In the genomic region with DNA sequence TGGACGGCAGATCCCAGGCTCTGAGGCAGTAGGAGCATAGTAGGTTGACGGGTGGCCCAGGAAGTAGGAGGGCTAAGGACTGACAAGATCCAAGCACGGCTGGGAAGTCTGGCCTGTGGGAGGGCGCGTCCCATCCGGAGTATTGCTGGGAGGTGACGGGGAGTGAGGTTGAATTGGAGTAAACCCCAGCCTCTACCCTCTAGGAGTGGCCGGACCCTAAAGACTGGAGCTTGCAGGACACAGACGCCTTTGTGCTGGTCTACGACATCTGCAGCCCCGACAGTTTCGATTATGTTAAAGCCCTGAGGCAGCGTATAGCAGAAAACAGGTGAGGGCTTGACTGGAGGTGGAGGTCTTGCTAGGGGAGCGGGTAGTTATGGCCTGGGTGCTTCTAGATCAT, we compare ENCODE assay signal across 10 mouse cellular contexts. TPM values are rescaled to one million over a fixed set of nuclear protein-coding genes. Genes with fewer than 3 reads are reported as not detected.
A peak's percentile ranks its signal among the peaks of the same experiment; 100 is the strongest.
DNase-seq lines count a peak whose midpoint lies in the region; ATAC-seq and TF ChIP-seq lines count a peak whose summit lies in the region.
"Had no signal": no experiment of that assay in that cellular context is flagged by ENCODE, and none has a peak within 500 bp of the region (broad histone marks: within the 10 kb centered on the region; RNA-seq: fewer than 3 reads in every experiment).

No protein-coding gene starts in this region.

- no peak for DNase-seq in heart, postnatal 4 days
- DNase-seq in liver, postnatal 0 days, result no peak
- DNase-seq in liver, embryonic 11.5 days (ENCODE audit: low spot score), result no peak
- no peak for DNase-seq in cerebellum, postnatal 14 days

- H3K9me3 ChIP-seq in heart, embryonic 12.5 days (replicated peaks), result no peaks in the 10 kb centered on the region
- H3K9me3 ChIP-seq in liver, postnatal 0 days (ENCODE audit: low read length), result no peaks in the 10 kb centered on the region
- H3K9me3 ChIP-seq in liver, embryonic 11.5 days (ENCODE audit: control insufficient read depth, low read length), result no peaks in the 10 kb centered on the region
- no peaks in the 10 kb centered on the region for H3K9me3 ChIP-seq in limb, embryonic 12.5 days

- TF ChIP-seq POLR2A in cortical plate, adult 2 months (IDR thresholded peaks at IDR 0.05; ENCODE audit: extremely low read depth, insufficient read depth, low read length), result 0 out of 2 replicates have a peak, but pooled peaks have one; percentile 9

- H3K4me1 ChIP-seq in heart, embryonic 12.5 days (replicated peaks), result peaks cover 63% of the 10 kb centered on the region
- peaks cover 45% of the 10 kb centered on the region for H3K4me1 ChIP-seq in liver, postnatal 0 days (ENCODE audit: insufficient read depth)
- H3K4me1 ChIP-seq in liver, embryonic 11.5 days (replicated peaks; ENCODE audit: control insufficient read depth, insufficient read depth, low read length), result peaks cover 36% of the 10 kb centered on the region
- no peaks in the 10 kb centered on the region; the same call in 1 of the 2 replicates for H3K4me1 ChIP-seq in cortical plate, adult 2 months (ENCODE audit: control insufficient read depth, insufficient read depth, low read length)
- H3K4me1 ChIP-seq in limb, embryonic 12.5 days (replicated peaks), result peaks cover 76% of the 10 kb centered on the region

- no peak overlapping the region for H3K27ac ChIP-seq in heart, embryonic 12.5 days (ENCODE audit: poor library complexity, severe bottlenecking)
- H3K27ac ChIP-seq in liver, postnatal 0 days (ENCODE audit: low read depth), result no peak overlapping the region
- H3K27ac ChIP-seq in liver, embryonic 11.5 days (ENCODE audit: low read depth, low read length), result no peak overlapping the region
- H3K27ac ChIP-seq in cortical plate, adult 2 months (ENCODE audit: insufficient read depth, low read length), result no peak overlapping the region
- no peak overlapping the region for H3K27ac ChIP-seq in limb, embryonic 12.5 days

- H3K27me3 ChIP-seq in heart, embryonic 12.5 days (replicated peaks), result peaks cover 91% of the 10 kb centered on the region
- H3K27me3 ChIP-seq in liver, postnatal 0 days (ENCODE audit: insufficient read depth, low read length), result peaks cover 86% of the 10 kb centered on the region
- H3K27me3 ChIP-seq in liver, embryonic 11.5 days (replicated peaks; ENCODE audit: control insufficient read depth, insufficient read depth, low read length), result peaks cover 88% of the 10 kb centered on the region
- H3K27me3 ChIP-seq in limb, embryonic 12.5 days, result peaks cover 98% of the 10 kb centered on the region

- H3K4me3 ChIP-seq in heart, embryonic 12.5 days, result peak overlapping the region; percentile 8
- H3K4me3 ChIP-seq in liver, postnatal 0 days (ENCODE audit: low read depth, low read length), result 0 out of 2 replicates have a peak overlapping the region, but pooled peaks have one; percentile 13
- no peak overlapping the region for H3K4me3 ChIP-seq in liver, embryonic 11.5 days (ENCODE audit: low read depth, low read length)
- H3K4me3 ChIP-seq in cortical plate, adult 2 months (ENCODE audit: insufficient read depth, low read length), result peak overlapping the region; percentile 77
- peak overlapping the region; percentile 51 for H3K4me3 ChIP-seq in limb, embryonic 12.5 days (replicated peaks)

- no peak for TF ChIP-seq CTCF in liver, postnatal 0 days (IDR thresholded peaks at IDR 0.05; ENCODE audit: low read depth)
- TF ChIP-seq CTCF in cortical plate, adult 2 months (IDR thresholded peaks at IDR 0.05; ENCODE audit: extremely low read depth, insufficient read depth, low read length), result no peak

- H3K4me2 ChIP-seq in heart, embryonic 12.5 days, result no peak overlapping the region
- H3K4me2 ChIP-seq in liver, postnatal 0 days (ENCODE audit: low read depth, low read length), result no peak overlapping the region
- no peak overlapping the region for H3K4me2 ChIP-seq in liver, embryonic 11.5 days
- peak overlapping the region; percentile 91 for H3K4me2 ChIP-seq in limb, embryonic 12.5 days

- no peak overlapping the region for H3K9ac ChIP-seq in heart, embryonic 12.5 days
- no peak overlapping the region for H3K9ac ChIP-seq in liver, postnatal 0 days (replicated peaks)
- no peak overlapping the region for H3K9ac ChIP-seq in liver, embryonic 11.5 days (ENCODE audit: low read depth, low read length)
- H3K9ac ChIP-seq in limb, embryonic 12.5 days (replicated peaks), result 0 out of 2 replicates have a peak overlapping the region, but pooled peaks have one; percentile 12

- H3K36me3 ChIP-seq in heart, embryonic 12.5 days, result 0 out of 2 replicates have a peak, but pooled peaks cover 8% of the 10 kb centered on the region
- H3K36me3 ChIP-seq in liver, postnatal 0 days (replicated peaks; ENCODE audit: insufficient read depth, low read length), result no peaks in the 10 kb centered on the region
- H3K36me3 ChIP-seq in liver, embryonic 11.5 days (ENCODE audit: control insufficient read depth, insufficient read depth, low read length), result no peaks in the 10 kb centered on the region
- peaks cover 5% of the 10 kb centered on the region; the same call in 1 of the 2 replicates for H3K36me3 ChIP-seq in limb, embryonic 12.5 days

- TF ChIP-seq EP300 in liver, postnatal 0 days (IDR thresholded peaks at IDR 0.05; ENCODE audit: low read depth), result no peak

- 29% methylated on average over 14 of the region's 14 CpGs for WGBS in heart, embryonic 12.5 days
- 30% methylated on average over 14 of the region's 14 CpGs for WGBS in liver, postnatal 0 days (ENCODE audit: insufficient replicate concordance)
- 30% methylated on average over 14 of the region's 14 CpGs for whole genome bisulfite sequencing in liver, embryonic 11.5 days
- 14% methylated on average over 14 of the region's 14 CpGs for WGBS in limb, embryonic 12.5 days

- ATAC-seq in heart, embryonic 12.5 days (ENCODE audit: insufficient number of reproducible peaks, low FRiP score), result no peak
- ATAC-seq in liver, postnatal 0 days, result no peak
- no peak for ATAC-seq in liver, embryonic 11.5 days (replicated peaks; ENCODE audit: low FRiP score)
- no peak for ATAC-seq in limb, embryonic 12.5 days (ENCODE audit: insufficient number of reproducible peaks, insufficient read depth, low FRiP score, low TSS enrichment, low read depth)
- ATAC-seq in granulocyte monocyte progenitor cell, adult 5-6 weeks (replicated peaks; ENCODE audit: poor library complexity, severe bottlenecking), result no peak

RNA-seq across cellular contexts. Expression of a gene that starts 1.3 kb away (rescaled TPM):
- polyA plus RNA-seq in heart, embryonic 12.5 days (2016; fragmentation: Nextera tagmentation; extraction: Ambion mirVana), result 0.70 and 1.0 TPM in 2 replicates
- 1 to 10 TPM in 1 of 2 experiments, under 1 TPM in 1; 0.41 to 1.0 TPM for total RNA-seq in heart, postnatal 4 days (2021)
- 0.58 and 0.66 TPM in 2 replicates for polyA plus RNA-seq in liver, postnatal 0 days (2015; fragmentation: Nextera tagmentation; extraction: Ambion mirVana)
- polyA plus RNA-seq in liver, embryonic 11.5 days (2014; fragmentation: Nextera tagmentation; extraction: Ambion mirVana), result 0.75 and 1.3 TPM in 2 replicates
- polyA plus RNA-seq in cortical plate, adult 2 months (2012; rRNA removed), result 83.2 and 86.6 TPM in 2 replicates
- 2.8 and 3.2 TPM in 2 replicates for polyA plus RNA-seq in limb, embryonic 12.5 days (2016; fragmentation: Nextera tagmentation; extraction: Ambion mirVana)
- not detected in 2 replicates for total RNA-seq in granulocyte monocyte progenitor cell, adult 5-6 weeks (2014; fragmentation: Nextera tagmentation)
- not detected in 2 replicates for total RNA-seq in granulocyte monocyte progenitor cell, adult 5-6 weeks (2017)
- total RNA-seq: common myeloid progenitor, adult 5-6 weeks had no signal
- polyA plus RNA-seq: CD4-positive, CD25-positive, alpha-beta regulatory T cell, adult 4 months had no signal

RNA-seq across cellular contexts. Expression of a gene that starts 5.9 kb away (rescaled TPM):
- 31.6 and 35.8 TPM in 2 replicates for polyA plus RNA-seq in heart, embryonic 12.5 days (2016; fragmentation: Nextera tagmentation; extraction: Ambion mirVana)
- 10 to 100 TPM; 20.3 to 22.1 TPM for total RNA-seq in heart, postnatal 4 days (2021)
- polyA plus RNA-seq in liver, postnatal 0 days (2015; fragmentation: Nextera tagmentation; extraction: Ambion mirVana), result 14.9 TPM in 2 replicates
- 41.9 and 46.5 TPM in 2 replicates for polyA plus RNA-seq in liver, embryonic 11.5 days (2014; fragmentation: Nextera tagmentation; extraction: Ambion mirVana)
- 91.6 and 98.8 TPM in 2 replicates for polyA plus RNA-seq in cortical plate, adult 2 months (2012; rRNA removed)
- polyA plus RNA-seq in limb, embryonic 12.5 days (2016; fragmentation: Nextera tagmentation; extraction: Ambion mirVana), result 40.5 and 44.9 TPM in 2 replicates
- total RNA-seq in granulocyte monocyte progenitor cell, adult 5-6 weeks (2014; fragmentation: Nextera tagmentation), result 1.0 TPM in 1 of 2 replicates, not detected in the other
- 1.2 and 1.3 TPM in 2 replicates for total RNA-seq in granulocyte monocyte progenitor cell, adult 5-6 weeks (2017)
- total RNA-seq: common myeloid progenitor, adult 5-6 weeks had no signal

RNA-seq across cellular contexts. Expression of a gene that starts 39.5 kb away (rescaled TPM):
- polyA plus RNA-seq in heart, embryonic 12.5 days (2016; fragmentation: Nextera tagmentation; extraction: Ambion mirVana), result 26.5 and 28.4 TPM in 2 replicates
- total RNA-seq in heart, postnatal 4 days (2021), result 10 to 100 TPM; 19.4 to 20.6 TPM
- polyA plus RNA-seq in liver, postnatal 0 days (2015; fragmentation: Nextera tagmentation; extraction: Ambion mirVana), result 14.4 and 14.9 TPM in 2 replicates
- 27.0 and 29.1 TPM in 2 replicates for polyA plus RNA-seq in liver, embryonic 11.5 days (2014; fragmentation: Nextera tagmentation; extraction: Ambion mirVana)
- polyA plus RNA-seq in cortical plate, adult 2 months (2012; rRNA removed), result 32.3 and 34.4 TPM in 2 replicates
- 23.2 and 24.8 TPM in 2 replicates for polyA plus RNA-seq in limb, embryonic 12.5 days (2016; fragmentation: Nextera tagmentation; extraction: Ambion mirVana)
- total RNA-seq in granulocyte monocyte progenitor cell, adult 5-6 weeks (2014; fragmentation: Nextera tagmentation), result 20.0 and 25.8 TPM in 2 replicates
- 15.7 and 42.7 TPM in 2 replicates for total RNA-seq in granulocyte monocyte progenitor cell, adult 5-6 weeks (2017)

RNA-seq across cellular contexts. Expression of a gene that starts 39.8 kb away (rescaled TPM):
- polyA plus RNA-seq in heart, embryonic 12.5 days (2016; fragmentation: Nextera tagmentation; extraction: Ambion mirVana), result 475 and 499 TPM in 2 replicates
- 100 to 1,000 TPM; 247 to 254 TPM for total RNA-seq in heart, postnatal 4 days (2021)
- polyA plus RNA-seq in liver, postnatal 0 days (2015; fragmentation: Nextera tagmentation; extraction: Ambion mirVana), result 146 and 157 TPM in 2 replicates
- polyA plus RNA-seq in liver, embryonic 11.5 days (2014; fragmentation: Nextera tagmentation; extraction: Ambion mirVana), result 363 and 367 TPM in 2 replicates
- polyA plus RNA-seq in cortical plate, adult 2 months (2012; rRNA removed), result 345 and 350 TPM in 2 replicates
- polyA plus RNA-seq in limb, embryonic 12.5 days (2016; fragmentation: Nextera tagmentation; extraction: Ambion mirVana), result 1,006 and 1,007 TPM in 2 replicates
- 342 and 407 TPM in 2 replicates for total RNA-seq in granulocyte monocyte progenitor cell, adult 5-6 weeks (2014; fragmentation: Nextera tagmentation)
- 626 and 725 TPM in 2 replicates for total RNA-seq in granulocyte monocyte progenitor cell, adult 5-6 weeks (2017)

Comparison
In these comparisons a context has a peak if more than half of its experiments do, and no peak if none do; other contexts are left out.
1. RNA of a gene that starts 1.3 kb away (polyA plus RNA-seq): 83.2 to 86.6 TPM in cortical plate, adult 2 months; 2.8 to 3.2 TPM in limb, embryonic 12.5 days, 0.75 to 1.3 TPM in liver, embryonic 11.5 days, 0.70 to 1.0 TPM in heart, embryonic 12.5 days and 0.58 to 0.66 TPM in liver, postnatal 0 days; every median in the first group is over 10 times any median in the second.